Mouse (Mus musculus): ENCODE data around the gene Acat2. TPM values are rescaled to one million over a fixed set of nuclear protein-coding genes. Genes with fewer than 3 reads are reported as not detected.
"Not testable (repeated sequence)": the region's sequence is repeated elsewhere in the genome, so short reads cannot be mapped to it uniquely, and the experiment has no call there.

Acat2 gene
- polyA plus RNA-seq, 1 experiment from 2014 or later, result 216 TPM

DNA sequence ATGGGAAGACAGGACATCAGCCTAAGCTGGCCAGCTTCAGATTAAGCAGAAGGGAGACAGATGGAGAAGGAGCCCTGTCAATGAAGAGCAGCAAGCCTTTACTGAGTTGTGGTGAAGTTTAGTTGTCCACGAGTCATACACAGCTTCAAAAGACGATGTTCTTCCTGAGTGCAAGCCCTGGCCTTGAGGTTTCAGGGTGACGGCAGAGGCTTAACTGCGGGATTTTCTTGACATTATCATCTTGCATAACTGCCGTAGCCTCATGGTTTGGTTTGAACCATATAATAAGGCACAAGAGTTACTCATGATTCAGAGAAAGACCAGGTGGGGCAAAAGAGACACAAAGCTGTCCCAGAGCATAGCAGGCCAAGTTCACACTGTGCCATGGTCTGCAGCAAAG, 37.3 kb upstream of the Acat2 start:
- DNase-seq (ENCODE audit: low spot score), result no peak
- Histone ChIP-seq H3K9me3 (replicated peaks; ENCODE audit: control insufficient read depth, low read length) (no peaks in the 10 kb centered on the region), H3K9ac (ENCODE audit: low read length) (no peak overlapping the region), H3K36me3 (ENCODE audit: control insufficient read depth, insufficient read depth, low read length) (no peaks in the 10 kb centered on the region), H3K4me1 (ENCODE audit: control insufficient read depth, insufficient read depth, low read length) (no peaks in the 10 kb centered on the region; the same call in 1 of the 2 replicates), H3K4me2 (ENCODE audit: low read length) (no peak overlapping the region), H3K4me3 (ENCODE audit: low read depth, low read length) (no peak overlapping the region), H3K27ac (ENCODE audit: low read depth, low read length) (no peak overlapping the region), H3K27me3 (replicated peaks; ENCODE audit: control insufficient read depth, insufficient read depth, low read length) (no peaks in the 10 kb centered on the region)
- ATAC-seq, result no peak
- WGBS, result 88% methylated on average over 5 of the region's 5 CpGs

DNA sequence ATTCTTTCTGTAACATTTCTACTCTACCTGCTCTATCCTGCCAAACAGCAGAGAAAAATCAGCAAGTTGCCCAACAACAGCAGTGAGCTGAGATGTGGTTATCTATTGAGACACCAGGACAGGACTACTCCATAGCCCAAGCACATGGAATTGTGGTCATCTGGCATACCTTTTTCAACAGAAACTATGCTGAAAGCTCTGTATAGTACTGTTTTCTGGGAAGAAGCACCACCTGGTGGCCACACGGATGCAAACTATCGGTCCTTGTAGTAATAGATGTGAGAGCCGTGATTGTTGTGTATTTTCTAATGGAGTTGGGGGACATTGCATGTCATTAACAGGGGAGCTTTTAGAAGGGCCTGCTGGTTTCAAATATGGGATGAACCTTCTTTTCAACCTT, 35.8 kb upstream of the Acat2 start:
- Histone ChIP-seq H3K27ac (ENCODE audit: low read depth, low read length) (no peak overlapping the region), H3K36me3 (ENCODE audit: control insufficient read depth, insufficient read depth, low read length) (no peaks in the 10 kb centered on the region), H3K9me3 (replicated peaks; ENCODE audit: control insufficient read depth, low read length) (no peaks in the 10 kb centered on the region), H3K9ac (ENCODE audit: low read length) (no peak overlapping the region), H3K4me2 (ENCODE audit: low read length) (no peak overlapping the region), H3K4me3 (ENCODE audit: low read depth, low read length) (no peak overlapping the region), H3K27me3 (replicated peaks; ENCODE audit: control insufficient read depth, insufficient read depth, low read length) (no peaks in the 10 kb centered on the region), H3K4me1 (ENCODE audit: control insufficient read depth, insufficient read depth, low read length) (no peaks in the 10 kb centered on the region; the same call in 1 of the 2 replicates)
- ATAC-seq (no peak), DNase-seq (ENCODE audit: low spot score) (peak; percentile 67)
- WGBS, result 19% methylated on average over 3 of the region's 3 CpGs

DNA sequence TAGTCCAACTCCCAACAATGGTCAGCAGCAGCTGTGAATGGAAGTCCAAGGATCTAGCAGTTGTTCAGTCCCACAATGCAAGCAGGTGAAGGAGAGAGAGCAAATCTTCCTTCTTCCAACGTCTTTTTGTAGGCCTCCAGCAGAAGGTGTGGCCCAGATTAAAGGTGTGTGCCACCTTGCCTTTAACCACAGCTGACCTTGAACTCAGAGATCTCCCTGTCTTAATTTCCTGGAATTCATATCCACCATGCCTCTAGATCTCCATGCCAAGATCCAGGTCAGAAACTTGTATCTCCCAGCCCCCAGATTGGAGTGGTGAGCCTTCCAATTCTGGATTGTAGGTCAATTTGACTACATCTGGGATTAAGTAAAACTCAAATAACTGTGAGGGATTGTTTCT, 33.5 kb upstream of the Acat2 start, which contains the start of gene Wtap:
Wtap (minus strand) TSS at position 101 of the 400 bp plus-strand sequence.
- Histone ChIP-seq H3K27ac (ENCODE audit: low read depth, low read length) (peak within 1 kb of the TSS; percentile 99), H3K9ac (ENCODE audit: low read length) (peak within 1 kb of the TSS; percentile 99), H3K36me3 (ENCODE audit: control insufficient read depth, insufficient read depth, low read length) (no peaks in the 10 kb centered on the region), H3K4me1 (ENCODE audit: control insufficient read depth, insufficient read depth, low read length) (peaks cover 8% of the 10 kb centered on the region), H3K4me2 (ENCODE audit: low read length) (peak within 1 kb of the TSS; percentile 88), H3K9me3 (replicated peaks; ENCODE audit: control insufficient read depth, low read length) (no peaks in the 10 kb centered on the region), H3K4me3 (ENCODE audit: low read depth, low read length) (peak within 1 kb of the TSS; percentile 97), H3K27me3 (replicated peaks; ENCODE audit: control insufficient read depth, insufficient read depth, low read length) (no peaks in the 10 kb centered on the region)
- ATAC-seq (no peak), DNase-seq (ENCODE audit: low spot score) (no peak)
- 78% methylated on average over 1 of the region's 1 CpGs for WGBS

DNA sequence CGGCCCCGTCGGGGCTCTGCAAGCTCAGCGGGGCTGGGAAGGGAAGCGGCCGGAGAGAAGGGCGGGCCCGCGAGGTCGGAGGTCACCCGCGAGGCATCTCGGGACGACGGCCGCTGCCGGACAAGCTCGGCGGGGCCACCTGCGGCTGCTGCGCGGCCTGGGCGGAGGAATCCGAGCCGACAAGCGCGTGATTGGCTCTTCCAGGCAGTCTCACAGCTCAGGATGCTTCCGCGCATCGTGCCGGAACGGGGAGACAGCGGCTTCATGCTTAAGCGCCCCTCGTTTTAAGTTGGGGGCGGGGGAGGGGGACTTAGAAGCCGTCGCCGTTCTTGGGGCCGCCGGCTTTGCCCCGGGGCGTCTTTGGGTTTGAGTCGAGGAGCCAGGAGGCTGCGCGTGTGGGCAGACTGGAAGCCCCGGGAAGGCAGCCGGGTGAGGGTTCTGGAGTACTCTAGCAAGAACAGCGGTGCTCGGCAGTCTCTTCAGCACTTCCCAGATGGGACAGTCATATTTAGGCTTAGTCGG, 32.0 kb upstream of the Acat2 start:
- Histone ChIP-seq H3K4me1 (ENCODE audit: control insufficient read depth, insufficient read depth, low read length) (peaks cover 8% of the 10 kb centered on the region), H3K36me3 (ENCODE audit: control insufficient read depth, insufficient read depth, low read length) (peaks cover 5% of the 10 kb centered on the region; the same call in 1 of the 2 replicates), H3K4me3 (ENCODE audit: low read depth, low read length) (peak overlapping the region; percentile 97), H3K27me3 (replicated peaks; ENCODE audit: control insufficient read depth, insufficient read depth, low read length) (no peaks in the 10 kb centered on the region), H3K27ac (ENCODE audit: low read depth, low read length) (peak overlapping the region; percentile 99), H3K4me2 (ENCODE audit: low read length) (peak overlapping the region; percentile 88), H3K9ac (ENCODE audit: low read length) (peak overlapping the region; percentile 99), H3K9me3 (replicated peaks; ENCODE audit: control insufficient read depth, low read length) (no peaks in the 10 kb centered on the region)
- DNase-seq (ENCODE audit: low spot score) (peak; percentile 98), ATAC-seq (peak; percentile 85)
- under 1% methylated on average over 50 of the region's 51 CpGs for WGBS

DNA sequence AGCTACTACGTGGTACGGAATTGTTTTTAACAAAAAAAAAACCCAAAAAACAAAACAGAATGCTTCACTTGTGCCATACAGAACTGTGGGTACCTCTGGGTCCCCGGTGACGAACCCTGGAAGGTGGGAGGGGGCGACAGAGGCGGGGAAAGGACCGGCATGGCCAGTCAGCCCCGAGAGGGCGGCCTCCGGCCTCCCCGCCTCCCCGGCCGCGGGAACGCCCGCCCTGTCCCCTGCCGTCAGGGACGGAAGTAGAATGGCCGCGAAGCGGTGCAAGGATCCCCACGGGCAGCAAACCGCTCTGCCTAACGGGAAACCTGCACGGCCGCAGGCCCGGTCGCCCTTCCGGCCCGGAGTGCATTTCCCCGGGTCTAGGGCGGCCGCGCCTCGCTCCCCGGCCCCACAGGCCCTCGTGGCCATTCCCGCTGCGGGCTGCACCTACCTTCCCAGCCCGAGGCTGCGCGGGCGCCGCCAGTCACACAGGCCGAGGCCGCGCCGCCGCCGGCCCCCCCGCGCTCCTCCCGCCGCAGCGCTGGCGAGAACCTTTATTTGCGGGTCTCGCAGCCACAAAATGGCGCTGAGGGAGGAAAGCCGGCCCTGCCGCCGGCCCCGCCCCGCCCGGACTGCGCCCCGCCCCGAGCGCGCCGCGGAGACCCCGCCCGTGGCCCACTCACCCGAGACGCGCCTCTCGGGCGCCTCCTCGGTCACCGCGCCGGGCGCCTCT, 31.2 kb upstream of the Acat2 start:
- Histone ChIP-seq H3K4me3 (ENCODE audit: low read depth, low read length) (peak overlapping the region; percentile 97), H3K4me2 (ENCODE audit: low read length) (peak overlapping the region; percentile 88), H3K27me3 (replicated peaks; ENCODE audit: control insufficient read depth, insufficient read depth, low read length) (no peaks in the 10 kb centered on the region), H3K27ac (ENCODE audit: low read depth, low read length) (peak overlapping the region; percentile 99), H3K4me1 (ENCODE audit: control insufficient read depth, insufficient read depth, low read length) (peaks cover 8% of the 10 kb centered on the region), H3K36me3 (ENCODE audit: control insufficient read depth, insufficient read depth, low read length) (peaks cover 5% of the 10 kb centered on the region; the same call in 1 of the 2 replicates), H3K9ac (ENCODE audit: low read length) (peak overlapping the region; percentile 99), H3K9me3 (replicated peaks; ENCODE audit: control insufficient read depth, low read length) (no peaks in the 10 kb centered on the region)
- DNase-seq (ENCODE audit: low spot score) (peak; percentile 84), ATAC-seq (peak; percentile 93)
- WGBS, result under 1% methylated on average over 53 of the region's 84 CpGs

DNA sequence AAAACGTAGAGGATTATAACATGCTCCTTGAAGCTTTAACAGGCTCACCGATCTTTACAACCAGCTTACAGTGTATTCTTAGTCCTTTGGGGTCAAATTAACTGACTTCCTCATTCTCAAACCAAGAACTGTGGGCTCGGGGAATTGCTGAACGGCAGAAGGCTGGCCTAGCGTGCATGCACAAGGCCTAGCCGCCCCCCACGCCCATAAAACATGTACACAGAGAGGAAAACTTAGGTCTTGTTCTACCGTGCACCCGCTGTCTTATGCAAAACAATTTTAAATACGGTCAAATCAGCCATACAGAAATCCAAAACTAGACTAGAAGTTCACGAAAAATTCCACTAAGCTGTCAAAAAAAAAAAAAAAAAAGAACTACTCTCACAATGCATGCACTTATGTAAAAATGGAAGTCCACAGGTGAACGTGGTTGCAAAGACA, 30.7 kb upstream of the Acat2 start:
- Histone ChIP-seq H3K4me3 (ENCODE audit: low read depth, low read length) (peak overlapping the region; percentile 97), H3K9ac (ENCODE audit: low read length) (peak overlapping the region; percentile 99), H3K4me2 (ENCODE audit: low read length) (peak overlapping the region; percentile 88), H3K9me3 (replicated peaks; ENCODE audit: control insufficient read depth, low read length) (no peaks in the 10 kb centered on the region), H3K4me1 (ENCODE audit: control insufficient read depth, insufficient read depth, low read length) (peaks cover 8% of the 10 kb centered on the region), H3K27me3 (replicated peaks; ENCODE audit: control insufficient read depth, insufficient read depth, low read length) (no peaks in the 10 kb centered on the region), H3K36me3 (ENCODE audit: control insufficient read depth, insufficient read depth, low read length) (peaks cover 5% of the 10 kb centered on the region; the same call in 1 of the 2 replicates), H3K27ac (ENCODE audit: low read depth, low read length) (peak overlapping the region; percentile 99)
- DNase-seq (ENCODE audit: low spot score), result no peak
- WGBS, result 3% methylated on average over 12 of the region's 12 CpGs
- ATAC-seq, result no peak

DNA sequence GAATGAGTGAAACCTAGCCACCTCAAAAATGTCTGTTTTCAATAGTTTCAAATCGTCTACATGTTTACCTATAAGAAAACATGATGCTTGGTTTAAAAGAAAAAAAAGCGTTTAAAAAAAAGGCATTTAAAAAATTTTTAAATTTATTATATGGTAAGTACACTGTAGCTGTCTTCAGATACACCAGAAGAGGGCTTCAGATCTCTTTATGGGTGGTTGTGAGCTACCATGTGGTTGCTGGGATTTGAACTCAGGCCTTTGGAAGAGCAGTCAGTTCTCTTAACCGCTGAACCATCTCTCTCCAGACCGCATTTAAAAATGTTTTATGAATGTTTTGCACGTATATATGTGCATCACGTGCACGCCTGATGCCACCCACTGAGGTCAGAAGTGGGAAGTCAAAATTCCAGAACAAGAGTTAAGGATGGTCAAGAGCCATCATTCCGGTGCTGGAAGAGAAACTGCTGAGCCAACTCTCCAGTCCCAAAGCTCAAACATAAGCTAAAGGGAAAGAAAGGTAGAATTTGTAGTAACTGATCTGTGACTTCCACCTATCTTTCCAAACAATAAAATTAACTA, 30.1 kb upstream of the Acat2 start:
- peaks cover 5% of the 10 kb centered on the region; the same call in 1 of the 2 replicates for H3K36me3 ChIP-seq (ENCODE audit: control insufficient read depth, insufficient read depth, low read length)
- H3K27me3 ChIP-seq (replicated peaks; ENCODE audit: control insufficient read depth, insufficient read depth, low read length), result no peaks in the 10 kb centered on the region
- peak overlapping the region; percentile 97 for H3K4me3 ChIP-seq (ENCODE audit: low read depth, low read length)
- no peak for DNase-seq (ENCODE audit: low spot score)
- 63% methylated on average over 8 of the region's 8 CpGs for WGBS
- H3K27ac ChIP-seq (ENCODE audit: low read depth, low read length), result no peak overlapping the region
- no peak for ATAC-seq
- peak overlapping the region; percentile 99 for H3K9ac ChIP-seq (ENCODE audit: low read length)
- peaks cover 8% of the 10 kb centered on the region for H3K4me1 ChIP-seq (ENCODE audit: control insufficient read depth, insufficient read depth, low read length)
- H3K4me2 ChIP-seq (ENCODE audit: low read length), result peak overlapping the region; percentile 88
- no peaks in the 10 kb centered on the region for H3K9me3 ChIP-seq (replicated peaks; ENCODE audit: control insufficient read depth, low read length)

DNA sequence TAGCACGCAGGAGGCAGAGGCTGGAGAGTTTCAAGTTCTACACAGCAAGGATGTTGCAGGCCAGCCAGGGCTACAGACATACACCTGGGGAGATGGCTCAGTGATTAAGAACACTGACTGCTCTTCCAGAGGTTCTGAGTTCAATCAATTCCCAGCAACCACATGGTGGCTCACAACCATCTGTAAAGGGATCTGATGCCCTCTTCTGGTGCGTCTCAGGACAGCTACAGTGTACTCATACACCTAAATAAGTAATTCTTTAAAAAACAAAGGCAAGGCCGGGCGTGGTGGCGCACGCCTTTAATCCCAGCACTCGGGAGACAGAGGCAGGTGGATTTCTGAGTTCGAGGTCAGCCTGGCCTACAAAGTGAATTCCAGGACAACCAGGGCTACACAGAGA, 27.5 kb upstream of the Acat2 start:
- H3K27me3 ChIP-seq (replicated peaks; ENCODE audit: control insufficient read depth, insufficient read depth, low read length); DNase-seq (ENCODE audit: low spot score); H3K4me2 ChIP-seq (ENCODE audit: low read length); ATAC-seq; H3K4me1 ChIP-seq (ENCODE audit: control insufficient read depth, insufficient read depth, low read length); H3K4me3 ChIP-seq (ENCODE audit: low read depth, low read length); H3K9ac ChIP-seq (ENCODE audit: low read length); H3K27ac ChIP-seq (ENCODE audit: low read depth, low read length); H3K9me3 ChIP-seq (replicated peaks; ENCODE audit: control insufficient read depth, low read length): not testable (repeated sequence)
- WGBS, result 94% methylated on average over 8 of the region's 8 CpGs
- peaks cover 25% of the 10 kb centered on the region for H3K36me3 ChIP-seq (ENCODE audit: control insufficient read depth, insufficient read depth, low read length)

DNA sequence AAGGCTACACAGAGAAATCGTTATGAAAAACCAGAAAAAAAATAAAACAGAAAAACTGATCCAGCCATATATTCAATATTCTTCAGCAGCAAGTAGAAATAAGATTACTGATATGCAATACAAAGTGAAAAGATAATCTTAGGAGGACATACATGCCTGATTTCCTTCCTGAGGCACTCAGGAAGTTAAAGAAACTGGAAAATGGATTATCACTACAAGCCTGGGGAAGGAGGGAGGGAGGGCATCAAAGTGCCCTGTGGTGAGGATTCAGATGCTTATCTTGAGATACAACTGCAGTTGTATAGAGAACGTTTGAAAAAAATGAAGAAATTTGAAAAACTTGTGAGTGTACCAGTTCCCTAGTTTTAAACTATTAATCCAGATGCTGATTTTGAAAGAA, 23.4 kb upstream of the Acat2 start:
- Histone ChIP-seq H3K4me1 (ENCODE audit: control insufficient read depth, insufficient read depth, low read length) (no peaks in the 10 kb centered on the region), H3K4me2 (ENCODE audit: low read length) (no peak overlapping the region), H3K27ac (ENCODE audit: low read depth, low read length) (no peak overlapping the region), H3K9me3 (replicated peaks; ENCODE audit: control insufficient read depth, low read length) (no peaks in the 10 kb centered on the region), H3K9ac (ENCODE audit: low read length) (no peak overlapping the region), H3K27me3 (replicated peaks; ENCODE audit: control insufficient read depth, insufficient read depth, low read length) (no peaks in the 10 kb centered on the region), H3K36me3 (ENCODE audit: control insufficient read depth, insufficient read depth, low read length) (peaks cover 55% of the 10 kb centered on the region), H3K4me3 (ENCODE audit: low read depth, low read length) (no peak overlapping the region)
- ATAC-seq (no peak), DNase-seq (ENCODE audit: low spot score) (no peak)
- 91% methylated on average over 2 of the region's 2 CpGs for WGBS

Measured in forebrain, embryonic 14.5 days (tissue).